Mouse (Mus musculus) kidney, postnatal 10 days (tissue): ENCODE results near the gene Slc6a9.

Experiments
- DNase-seq: peaks from one replicate; pipeline ENCODE4 v3.0.0; 2021; ENCODE audit warnings: mixed read lengths

The Slc6a9 gene

GRCm38 (mm10) chr4:117882701-117883691 is 48.7 kb downstream of the Slc6a9 start, which contains the start of gene B4galt2:
Gene B4galt2 (minus strand): TSS chr4:117883487.
- peak; percentile 79 for DNase-seq

- DNase-seq = no peak
Measured at GRCm38 (mm10) chr4:117884146-117884545, 49.8 kb downstream of the Slc6a9 start.

- DNase-seq = no peak
Measured at GRCm38 (mm10) chr4:117885093-117885492, 50.8 kb downstream of the Slc6a9 start.

GRCm38 (mm10) chr4:117885994-117886393 is 51.7 kb downstream of the Slc6a9 start:
- DNase-seq = no peak

GRCm38 (mm10) chr4:117886644-117887043 is 52.3 kb downstream of the Slc6a9 start:
- peak; percentile 54 for DNase-seq

- peak; percentile 98 for DNase-seq
Measured at GRCm38 (mm10) chr4:117887133-117887532, 52.8 kb downstream of the Slc6a9 start, which contains the start of gene Atp6v0b. Gene Atp6v0b (minus strand): TSS chr4:117887333.

- DNase-seq = no peak
Measured at GRCm38 (mm10) chr4:117887920-117888319, 53.6 kb downstream of the Slc6a9 start.

GRCm38 (mm10) chr4:117889471-117889870 is 55.2 kb downstream of the Slc6a9 start:
- no peak for DNase-seq

GRCm38 (mm10) chr4:117890031-117890430 is 55.7 kb downstream of the Slc6a9 start:
- DNase-seq = no peak

- DNase-seq = no peak
Measured at GRCm38 (mm10) chr4:117890750-117891149, 56.4 kb downstream of the Slc6a9 start.

- peak; percentile 86 for DNase-seq
Measured at GRCm38 (mm10) chr4:117891738-117892161, 57.4 kb downstream of the Slc6a9 start, which contains the start of gene Dph2. Gene Dph2 (minus strand): TSS chr4:117892032.

- DNase-seq = peak; percentile 87
Measured at GRCm38 (mm10) chr4:117893376-117893775, 59.1 kb downstream of the Slc6a9 start.

- no peak for DNase-seq
Measured at GRCm38 (mm10) chr4:117894601-117895000, 60.3 kb downstream of the Slc6a9 start.

- DNase-seq = no peak
Measured at GRCm38 (mm10) chr4:117895339-117895738, 61.0 kb downstream of the Slc6a9 start.

GRCm38 (mm10) chr4:117896031-117896430 is 61.7 kb downstream of the Slc6a9 start:
- DNase-seq = no peak

- no peak for DNase-seq
Measured at GRCm38 (mm10) chr4:117898111-117898510, 63.8 kb downstream of the Slc6a9 start.

GRCm38 (mm10) chr4:117904094-117904493 is 69.8 kb downstream of the Slc6a9 start:
- DNase-seq = no peak

- DNase-seq = no peak
Measured at GRCm38 (mm10) chr4:117904761-117905160, 70.5 kb downstream of the Slc6a9 start.

GRCm38 (mm10) chr4:117906196-117906595 is 71.9 kb downstream of the Slc6a9 start:
- no peak for DNase-seq

- no peak for DNase-seq
Measured at GRCm38 (mm10) chr4:117908834-117909453, 74.6 kb downstream of the Slc6a9 start.

- no peak for DNase-seq
Measured at GRCm38 (mm10) chr4:117912131-117912561, 77.8 kb downstream of the Slc6a9 start.

- no peak for DNase-seq
Measured at GRCm38 (mm10) chr4:117912685-117913273, 78.5 kb downstream of the Slc6a9 start.

GRCm38 (mm10) chr4:117913421-117913820 is 79.1 kb downstream of the Slc6a9 start:
- peak; percentile 71 for DNase-seq
